Mouse (Mus musculus) limb, embryonic 15.5 days (tissue): ENCODE measurements around the gene Pjvk. TPM values are rescaled to one million over a fixed set of nuclear protein-coding genes. Genes with fewer than 3 reads are reported as not detected.

Experiments used
- ATAC-seq: fragments of 200-750 bp; cut with Nextera tagmentation; 2 replicates; pipeline ENCODE4 v1.8.0; 2017; ENCODE audit warnings: low read depth, moderate TSS enrichment; ENCODE audit not compliant: insufficient number of reproducible peaks, low FRiP score, low TSS enrichment
- H3K27ac ChIP-seq: fragments of 300-500 bp; sonication (generic); 2 replicates; pipeline ENCODE4 v1.5.1; 2015; ENCODE audit warnings: moderate library complexity, mild to moderate bottlenecking, inconsistent platforms
- H3K27me3 ChIP-seq: fragments of 300-500 bp; sonication (generic); 2 replicates; pipeline ENCODE4 v1.6.1; 2015; ENCODE audit warnings: inconsistent platforms
- H3K36me3 ChIP-seq: fragments of 300-500 bp; sonication (generic); 2 replicates; pipeline ENCODE4 v1.6.1; 2015; ENCODE audit warnings: inconsistent platforms
- H3K4me1 ChIP-seq: fragments of 300-500 bp; sonication (generic); 2 replicates; pipeline ENCODE4 v1.6.1; 2015; ENCODE audit warnings: inconsistent platforms
- H3K4me2 ChIP-seq: fragments of 300-500 bp; sonication (generic); 2 replicates; pipeline ENCODE4 v1.6.1; 2015; ENCODE audit warnings: mild to moderate bottlenecking, inconsistent platforms
- H3K4me3 ChIP-seq: fragments of 300-500 bp; sonication (generic); 2 replicates; pipeline ENCODE4 v1.5.1; 2015; ENCODE audit warnings: mild to moderate bottlenecking, inconsistent platforms
- H3K9ac ChIP-seq: fragments of 300-500 bp; sonication (generic); 2 replicates; pipeline ENCODE4 v1.6.1; 2015; ENCODE audit warnings: inconsistent platforms
- H3K9me3 ChIP-seq: fragments of 300-500 bp; sonication (generic); 2 replicates; pipeline ENCODE4 v1.6.1; 2016; ENCODE audit warnings: inconsistent platforms
- WGBS: fragments of 180-500 bp; shearing (Covaris S2); methylation state at CpG from one replicate; pipeline ENCODE4 v1.1.7; 2015; 5-methylcytosine and 5-hydroxymethylcytosine counted together
- polyA plus RNA-seq: library from polyadenylated mRNA; unstranded; fragments of >200 nt; fragmentation: Nextera tagmentation; extraction: Ambion mirVana; gene quantifications from 2 replicates; pipeline ENCODE4 v1.2.1, GENCODE M21; 2015

The Pjvk gene
- polyA plus RNA-seq, 1 experiment from 2014 or later = 0.15 TPM

GRCm38 (mm10) chr2:76671641-76672040 lies 23.4 kb downstream of the Pjvk start:
- Histone ChIP-seq H3K27ac (0 out of 2 replicates have a peak overlapping the region, but pooled peaks have one; percentile 85), H3K9me3 (no peaks in the 10 kb centered on the region), H3K4me1 (peaks cover 23% of the 10 kb centered on the region), H3K36me3 (peaks cover 7% of the 10 kb centered on the region; the same call in 1 of the 2 replicates), H3K9ac (0 out of 2 replicates have a peak overlapping the region, but pooled peaks have one; percentile 47), H3K4me2 (peak overlapping the region; percentile 51), H3K4me3 (peak overlapping the region; percentile 42), H3K27me3 (no peaks in the 10 kb centered on the region)
- 76% methylated on average over 6 of the region's 6 CpGs for WGBS
- no peak for ATAC-seq

- Histone ChIP-seq H3K27me3 (no peaks in the 10 kb centered on the region), H3K9ac (peak overlapping the region; percentile 47), H3K4me3 (peak overlapping the region; percentile 42), H3K36me3 (peaks cover 7% of the 10 kb centered on the region; the same call in 1 of the 2 replicates), H3K4me1 (peaks cover 24% of the 10 kb centered on the region), H3K4me2 (peak overlapping the region; percentile 51), H3K27ac (peak overlapping the region; percentile 85), H3K9me3 (no peaks in the 10 kb centered on the region)
- no peak for ATAC-seq
- WGBS = 16% methylated on average over 9 of the region's 9 CpGs
Measured at GRCm38 (mm10) chr2:76672134-76672745, 24.0 kb downstream of the Pjvk start.

- Histone ChIP-seq H3K4me1 (peaks cover 22% of the 10 kb centered on the region), H3K36me3 (peaks cover 7% of the 10 kb centered on the region; the same call in 1 of the 2 replicates), H3K4me3 (peak within 1 kb of the TSS; percentile 42), H3K9ac (peak within 1 kb of the TSS; percentile 47), H3K4me2 (peak within 1 kb of the TSS; percentile 51), H3K27me3 (no peaks in the 10 kb centered on the region), H3K9me3 (no peaks in the 10 kb centered on the region), H3K27ac (peak within 1 kb of the TSS; percentile 85)
- WGBS = 0% methylated on average over 17 of the region's 17 CpGs
- ATAC-seq = peak; percentile 89
Measured at GRCm38 (mm10) chr2:76672966-76673392, 24.7 kb downstream of the Pjvk start, which contains the start of gene Fkbp7. Fkbp7 (minus strand) TSS chr2:76673116.

GRCm38 (mm10) chr2:76673472-76674081 lies 25.3 kb downstream of the Pjvk start:
- H3K9ac ChIP-seq = no peak overlapping the region
- H3K4me2 ChIP-seq = peak overlapping the region; percentile 51
- peak overlapping the region; percentile 42 for H3K4me3 ChIP-seq
- H3K9me3 ChIP-seq = no peaks in the 10 kb centered on the region
- no peak for ATAC-seq
- peaks cover 22% of the 10 kb centered on the region for H3K4me1 ChIP-seq
- 46% methylated on average over 7 of the region's 7 CpGs for WGBS
- no peaks in the 10 kb centered on the region for H3K27me3 ChIP-seq
- H3K27ac ChIP-seq = peak overlapping the region; percentile 85
- H3K36me3 ChIP-seq = peaks cover 7% of the 10 kb centered on the region; the same call in 1 of the 2 replicates

- no peaks in the 10 kb centered on the region for H3K9me3 ChIP-seq
- H3K9ac ChIP-seq = peak within 1 kb of the TSS; percentile 77
- peak within 1 kb of the TSS; percentile 89 for H3K27ac ChIP-seq
- peaks cover 22% of the 10 kb centered on the region for H3K4me1 ChIP-seq
- peak within 1 kb of the TSS; percentile 77 for H3K4me3 ChIP-seq
- WGBS = 5% methylated on average over 44 of the region's 52 CpGs
- no peaks in the 10 kb centered on the region for H3K27me3 ChIP-seq
- peak within 1 kb of the TSS; percentile 49 for H3K4me2 ChIP-seq
- ATAC-seq = peak; percentile 73
- peaks cover 3% of the 10 kb centered on the region; the same call in 1 of the 2 replicates for H3K36me3 ChIP-seq
Measured at GRCm38 (mm10) chr2:76674725-76675427, 26.6 kb downstream of the Pjvk start, which contains the start of gene Plekha3. Plekha3 (plus strand) TSS chr2:76675281.

- Histone ChIP-seq H3K4me2 (peak overlapping the region; percentile 49), H3K27me3 (no peaks in the 10 kb centered on the region), H3K27ac (peak overlapping the region; percentile 89), H3K4me3 (peak overlapping the region; percentile 77), H3K4me1 (peaks cover 22% of the 10 kb centered on the region), H3K36me3 (peaks cover 6% of the 10 kb centered on the region), H3K9me3 (no peaks in the 10 kb centered on the region), H3K9ac (peak overlapping the region; percentile 77)
- ATAC-seq = no peak
- WGBS = under 1% methylated on average over 44 of the region's 44 CpGs
Measured at GRCm38 (mm10) chr2:76675451-76675850, 27.2 kb downstream of the Pjvk start.

- Histone ChIP-seq H3K27ac (no peak overlapping the region), H3K36me3 (peaks cover 10% of the 10 kb centered on the region), H3K4me2 (peak overlapping the region; percentile 49), H3K27me3 (no peaks in the 10 kb centered on the region), H3K4me1 (peaks cover 22% of the 10 kb centered on the region), H3K4me3 (peak overlapping the region; percentile 77), H3K9ac (0 out of 2 replicates have a peak overlapping the region, but pooled peaks have one; percentile 17), H3K9me3 (no peaks in the 10 kb centered on the region)
- ATAC-seq = no peak
- WGBS = 13% methylated on average over 4 of the region's 4 CpGs
Measured at GRCm38 (mm10) chr2:76675949-76676348, 27.7 kb downstream of the Pjvk start.

GRCm38 (mm10) chr2:76676401-76677226 lies 28.3 kb downstream of the Pjvk start:
- no peak for ATAC-seq
- Histone ChIP-seq H3K9ac (0 out of 2 replicates have a peak overlapping the region, but pooled peaks have one; percentile 17), H3K4me2 (peak overlapping the region; percentile 49), H3K36me3 (peaks cover 13% of the 10 kb centered on the region), H3K27ac (no peak overlapping the region), H3K4me3 (peak overlapping the region; percentile 77), H3K9me3 (no peaks in the 10 kb centered on the region), H3K27me3 (no peaks in the 10 kb centered on the region), H3K4me1 (peaks cover 21% of the 10 kb centered on the region)
- 35% methylated on average over 13 of the region's 13 CpGs for WGBS

- no peak overlapping the region for H3K9ac ChIP-seq
- H3K4me1 ChIP-seq = no peaks in the 10 kb centered on the region
- ATAC-seq = no peak
- H3K27me3 ChIP-seq = no peaks in the 10 kb centered on the region
- no peaks in the 10 kb centered on the region for H3K9me3 ChIP-seq
- WGBS = 91% methylated on average over 8 of the region's 8 CpGs
- no peak overlapping the region for H3K4me3 ChIP-seq
- H3K36me3 ChIP-seq = peaks cover 66% of the 10 kb centered on the region
- H3K27ac ChIP-seq = no peak overlapping the region
- H3K4me2 ChIP-seq = no peak overlapping the region
Measured at GRCm38 (mm10) chr2:76682301-76682700, 34.0 kb downstream of the Pjvk start.

GRCm38 (mm10) chr2:76686986-76687385 lies 38.7 kb downstream of the Pjvk start:
- H3K9me3 ChIP-seq = no peaks in the 10 kb centered on the region
- no peak for ATAC-seq
- 84% methylated on average over 3 of the region's 3 CpGs for WGBS
- no peak overlapping the region for H3K4me3 ChIP-seq
- no peak overlapping the region for H3K27ac ChIP-seq
- H3K9ac ChIP-seq = no peak overlapping the region
- no peaks in the 10 kb centered on the region for H3K27me3 ChIP-seq
- no peak overlapping the region for H3K4me2 ChIP-seq
- H3K4me1 ChIP-seq = no peaks in the 10 kb centered on the region
- H3K36me3 ChIP-seq = peaks cover 83% of the 10 kb centered on the region

GRCm38 (mm10) chr2:76687608-76688007 lies 39.3 kb downstream of the Pjvk start:
- Histone ChIP-seq H3K27ac (no peak overlapping the region), H3K36me3 (peaks cover 83% of the 10 kb centered on the region), H3K4me3 (no peak overlapping the region), H3K4me1 (no peaks in the 10 kb centered on the region), H3K9me3 (no peaks in the 10 kb centered on the region), H3K9ac (no peak overlapping the region), H3K4me2 (no peak overlapping the region), H3K27me3 (no peaks in the 10 kb centered on the region)
- 85% methylated on average over 3 of the region's 3 CpGs for WGBS
- no peak for ATAC-seq
